Mouse (Mus musculus): ENCODE results near the gene Plekhm2.

DNA sequence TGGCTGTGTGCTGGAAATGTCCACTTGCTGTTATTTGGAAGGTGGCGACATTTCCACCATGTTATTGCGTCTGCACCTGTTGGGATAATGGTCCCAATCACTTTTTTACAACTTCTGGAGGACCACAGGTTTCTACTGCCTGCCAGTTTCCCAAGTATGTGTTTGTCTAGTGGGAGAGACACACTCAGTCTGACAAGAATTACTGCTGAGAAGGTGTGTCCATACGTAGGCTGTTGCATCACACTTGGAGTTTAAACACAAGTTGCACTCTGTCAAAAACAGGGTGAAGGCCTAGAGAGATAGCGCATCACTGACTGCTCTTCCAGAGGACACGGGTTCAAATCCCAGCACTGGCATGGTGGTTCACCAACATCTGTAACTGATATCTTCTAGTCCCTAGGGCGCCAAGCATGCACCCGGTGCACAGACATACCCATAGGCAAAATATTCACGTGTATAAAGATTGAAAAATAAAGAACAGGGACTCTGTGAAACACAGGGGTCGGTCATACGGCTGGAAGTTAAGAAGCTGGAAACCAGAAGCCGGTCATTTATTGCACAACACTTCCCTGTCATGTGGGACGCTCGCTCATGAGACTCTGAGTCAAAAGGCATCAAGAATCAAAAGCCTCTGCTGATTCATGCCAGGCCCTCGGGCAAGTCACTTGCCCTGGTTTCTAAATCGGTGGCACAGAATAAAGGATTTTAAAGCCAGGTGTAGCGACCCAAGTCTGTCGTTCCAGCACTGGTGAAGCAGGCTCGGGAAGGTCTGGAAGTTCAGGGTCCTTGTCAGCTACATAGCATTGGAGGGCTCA is 5.4 kb upstream of the Plekhm2 start:
- TF ChIP-seq CTCF (IDR thresholded peaks at IDR 0.05; ENCODE audit: control insufficient read depth, insufficient read depth, insufficient replicate concordance, low read depth, low read length) (no peak), POLR2A (IDR thresholded peaks at IDR 0.05; ENCODE audit: control insufficient read depth, low read depth, low read length) (no peak)
